Mouse (Mus musculus) stomach, embryonic 14.5 days (tissue): ENCODE data around the gene Purb. TPM values are rescaled to one million over a fixed set of nuclear protein-coding genes. Genes with fewer than 3 reads are reported as not detected.
"Not testable (repeated sequence)": the region's sequence is repeated elsewhere in the genome, so short reads cannot be mapped to it uniquely, and the experiment has no call there.

Source experiments
- ATAC-seq: fragments of 200-750 bp; cut with Nextera tagmentation; 2 replicates; pipeline ENCODE4 v1.8.0; 2017; ENCODE audit warnings: low read depth, moderate TSS enrichment; ENCODE audit not compliant: insufficient number of reproducible peaks, insufficient read depth, low FRiP score
- H3K27ac ChIP-seq: fragments of 300-500 bp; sonication (generic); 2 replicates; pipeline ENCODE4 v1.5.1; 2014; ENCODE audit warnings: mild to moderate bottlenecking, low read length, moderate library complexity, mixed read lengths
- H3K27me3 ChIP-seq: fragments of 300-500 bp; sonication (generic); 2 replicates; pipeline ENCODE4 v1.6.1; 2014; ENCODE audit warnings: low read length, control low read depth, mixed read lengths; ENCODE audit not compliant: control insufficient read depth, insufficient read depth
- H3K36me3 ChIP-seq: fragments of 300-500 bp; sonication (generic); 2 replicates; pipeline ENCODE4 v1.6.1; 2014; ENCODE audit warnings: mild to moderate bottlenecking, control low read depth, low read length, moderate library complexity, mixed read lengths; ENCODE audit not compliant: control insufficient read depth, insufficient read depth
- H3K4me1 ChIP-seq: fragments of 300-500 bp; sonication (generic); 2 replicates; pipeline ENCODE4 v1.6.1; 2014; ENCODE audit warnings: low read length, control low read depth, mixed read lengths; ENCODE audit not compliant: control insufficient read depth, insufficient read depth
- H3K4me2 ChIP-seq: fragments of 300-500 bp; sonication (generic); replicated peaks from 2 replicates; pipeline ENCODE4 v1.6.1; 2014; ENCODE audit warnings: low read depth, low read length, control low read depth
- H3K4me3 ChIP-seq: fragments of 300-500 bp; sonication (generic); 2 replicates; pipeline ENCODE4 v1.5.1; 2014; ENCODE audit warnings: low read depth, low read length, control low read depth
- H3K9ac ChIP-seq: fragments of 300-500 bp; sonication (generic); replicated peaks from 2 replicates; pipeline ENCODE4 v1.6.1; 2014; ENCODE audit warnings: low read depth, mild to moderate bottlenecking, control low read depth, low read length, moderate library complexity, mixed read lengths
- H3K9me3 ChIP-seq: fragments of 300-500 bp; sonication (generic); 2 replicates; pipeline ENCODE4 v1.6.1; 2016; ENCODE audit warnings: low read depth, low read length, control low read depth; ENCODE audit not compliant: control insufficient read depth
- WGBS: fragments of 180-500 bp; shearing (Covaris S2); extraction: QIAGEN DNeasy Blood & Tissue Kit; methylation state at CpG from one replicate; pipeline ENCODE4 v1.1.7; 2014; 5-methylcytosine and 5-hydroxymethylcytosine counted together
- polyA plus RNA-seq: library from polyadenylated mRNA; unstranded; fragments of >200 nt; fragmentation: Nextera tagmentation; extraction: Ambion mirVana; gene quantifications from 2 replicates; pipeline ENCODE4 v1.2.1, GENCODE M21; 2014

The Purb gene
- polyA plus RNA-seq, 1 experiment from 2014 or later, result 34.6 TPM

DNA sequence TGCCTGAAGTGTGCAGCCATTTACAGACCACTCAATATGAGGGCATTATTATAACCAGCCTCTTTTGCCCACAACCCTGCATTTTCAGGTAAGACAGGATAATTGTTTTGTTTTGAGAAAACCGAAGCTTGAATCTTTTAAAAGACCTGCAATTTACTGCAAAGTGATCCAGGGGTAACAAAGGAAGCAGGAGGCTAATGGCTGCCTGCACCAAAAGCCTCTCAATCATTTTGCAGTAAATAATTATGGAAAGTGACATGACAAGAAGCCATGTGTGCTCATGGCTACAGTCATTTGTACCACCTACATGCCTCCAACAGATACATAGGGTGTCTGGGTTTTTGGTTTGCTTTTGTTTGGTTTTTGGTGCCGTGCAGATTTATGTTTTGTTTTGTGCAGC is 4.7 kb downstream of the Purb start:
- H3K27ac ChIP-seq, result no peak overlapping the region

GRCm38 (mm10) chr11:6468541-6468940 is 7.2 kb downstream of the Purb start:
- Histone ChIP-seq H3K9me3 (no peaks in the 10 kb centered on the region), H3K4me2 (no peak overlapping the region), H3K36me3 (peaks cover 11% of the 10 kb centered on the region; the same call in 1 of the 2 replicates), H3K27me3 (no peaks in the 10 kb centered on the region), H3K9ac (no peak overlapping the region), H3K4me3 (no peak overlapping the region), H3K27ac (no peak overlapping the region), H3K4me1 (peaks cover 24% of the 10 kb centered on the region)
- ATAC-seq, result no peak
- 78% methylated on average over 2 of the region's 2 CpGs for WGBS

More for the DNA sequence above, 4.7 kb downstream of the Purb start:
- Histone ChIP-seq H3K4me1 (peaks cover 30% of the 10 kb centered on the region), H3K36me3 (peaks cover 9% of the 10 kb centered on the region; the same call in 1 of the 2 replicates), H3K4me2 (peak overlapping the region; percentile 77), H3K4me3 (peak overlapping the region; percentile 96), H3K27me3 (no peaks in the 10 kb centered on the region), H3K9ac (no peak overlapping the region), H3K9me3 (no peaks in the 10 kb centered on the region)
- WGBS, result 42% methylated on average over 2 of the region's 2 CpGs
- no peak for ATAC-seq

DNA sequence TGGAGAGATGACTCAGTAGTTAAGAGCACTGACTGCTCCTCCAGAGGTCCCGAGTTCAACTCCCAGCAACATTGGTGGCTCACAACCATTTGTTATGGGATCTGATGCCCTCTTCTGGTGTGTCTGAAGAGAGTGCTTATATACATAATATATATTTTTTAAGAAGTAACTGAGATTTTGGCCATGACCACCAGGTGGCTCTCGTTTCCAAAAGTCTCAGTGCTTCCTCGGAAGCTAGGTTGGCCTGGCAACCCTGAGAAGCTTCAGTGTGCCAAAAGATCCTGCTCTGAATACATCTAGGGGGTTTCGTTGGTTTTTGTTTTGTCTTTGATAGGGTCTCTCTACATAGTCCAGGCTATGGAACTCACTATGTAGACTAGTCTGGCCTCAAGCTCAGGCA is 10.6 kb downstream of the Purb start:
- WGBS, result 26% methylated on average over 4 of the region's 4 CpGs
- Histone ChIP-seq H3K9ac (no peak overlapping the region), H3K27me3 (no peaks in the 10 kb centered on the region), H3K4me1 (peaks cover 4% of the 10 kb centered on the region), H3K27ac (no peak overlapping the region), H3K4me2 (no peak overlapping the region), H3K9me3 (no peaks in the 10 kb centered on the region), H3K36me3 (peaks cover 11% of the 10 kb centered on the region; the same call in 1 of the 2 replicates), H3K4me3 (no peak overlapping the region)
- ATAC-seq, result no peak

DNA sequence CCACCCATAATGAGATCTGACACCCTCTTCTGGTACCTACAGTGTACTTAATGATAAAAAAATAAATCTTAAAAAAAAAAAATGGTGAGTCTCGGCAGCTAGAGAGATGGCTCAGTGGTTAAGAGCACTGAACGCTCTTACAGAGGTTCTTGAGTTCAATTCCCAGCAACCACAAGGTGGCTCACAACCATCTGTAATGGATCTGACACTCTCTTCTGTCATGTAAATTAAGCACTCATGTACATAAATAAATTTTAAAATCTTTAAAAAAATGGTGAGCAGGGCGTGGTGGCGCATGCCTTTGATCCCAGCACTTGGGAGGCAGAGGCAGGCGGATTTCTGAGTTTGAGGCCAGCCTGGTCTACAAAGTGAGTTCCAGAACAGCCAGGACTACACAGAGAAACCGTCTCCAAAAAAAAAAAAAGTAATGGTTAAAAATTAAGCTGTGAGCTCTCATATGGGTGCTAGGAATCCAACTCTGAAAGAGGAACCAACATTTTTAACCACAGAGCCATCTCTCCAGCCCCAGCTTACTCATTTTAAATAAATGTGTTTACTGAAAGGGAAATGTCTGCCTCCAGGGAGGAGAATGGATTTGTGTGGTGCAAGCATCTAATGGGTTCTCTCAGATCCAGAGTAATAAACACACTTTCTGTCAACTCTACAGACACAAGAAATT is 12.4 kb downstream of the Purb start:
- Histone ChIP-seq H3K27me3 (no peaks in the 10 kb centered on the region), H3K4me1 (no peaks in the 10 kb centered on the region), H3K9ac (no peak overlapping the region), H3K9me3 (no peaks in the 10 kb centered on the region), H3K4me2 (no peak overlapping the region), H3K4me3 (no peak overlapping the region), H3K36me3 (peaks cover 11% of the 10 kb centered on the region; the same call in 1 of the 2 replicates), H3K27ac (no peak overlapping the region)
- no peak for ATAC-seq
- WGBS, result 85% methylated on average over 6 of the region's 6 CpGs

DNA sequence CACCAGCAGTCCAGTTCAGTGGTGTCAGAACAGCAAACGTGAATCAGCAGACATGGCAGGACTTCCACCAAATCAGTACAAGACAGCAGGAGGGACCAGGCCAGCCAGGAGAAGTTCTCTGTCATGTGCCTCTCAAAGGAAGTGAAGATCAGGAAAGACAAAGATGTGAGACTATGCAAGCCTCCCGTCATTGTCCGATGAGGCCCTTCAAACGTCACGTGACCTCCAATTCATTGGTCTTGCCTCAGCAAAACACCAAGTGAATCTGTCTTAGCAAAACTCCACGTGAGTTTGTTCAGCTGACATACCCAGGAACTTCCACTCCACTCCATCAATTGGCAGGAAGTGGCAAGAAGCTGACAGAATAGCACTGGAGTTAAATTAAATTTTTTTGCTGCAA is 19.6 kb downstream of the Purb start:
- Histone ChIP-seq H3K4me3 (no peak overlapping the region), H3K9ac (no peak overlapping the region), H3K4me2 (no peak overlapping the region), H3K36me3 (no peaks in the 10 kb centered on the region), H3K27me3 (no peaks in the 10 kb centered on the region), H3K4me1 (no peaks in the 10 kb centered on the region), H3K27ac (no peak overlapping the region), H3K9me3 (no peaks in the 10 kb centered on the region)
- 80% methylated on average over 6 of the region's 6 CpGs for WGBS
- no peak for ATAC-seq

DNA sequence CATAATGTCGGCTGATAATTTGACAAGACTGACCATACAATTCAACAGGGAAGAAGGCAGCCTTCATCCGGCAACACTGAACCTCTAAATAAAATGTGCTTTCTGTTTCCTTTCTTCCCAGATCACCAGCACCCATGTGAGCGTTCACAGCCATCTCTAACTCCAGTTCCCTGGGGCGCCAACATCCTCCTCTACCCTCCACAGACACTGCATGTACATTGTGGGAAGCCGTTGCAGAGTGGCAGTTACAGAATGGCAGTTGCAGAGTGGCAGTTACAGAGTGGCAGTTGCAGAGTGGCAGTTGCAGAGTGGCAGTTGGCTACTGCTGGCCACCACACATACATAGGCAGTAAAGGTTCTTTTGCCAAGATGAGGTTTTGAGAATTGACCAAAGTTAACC is 27.6 kb downstream of the Purb start:
- not testable (repeated sequence) for H3K9me3 ChIP-seq, H3K9ac ChIP-seq, H3K4me2 ChIP-seq, ATAC-seq, H3K4me3 ChIP-seq, H3K27ac ChIP-seq, H3K4me1 ChIP-seq, H3K36me3 ChIP-seq, H3K27me3 ChIP-seq
- WGBS, result 98% methylated on average over 5 of the region's 5 CpGs

DNA sequence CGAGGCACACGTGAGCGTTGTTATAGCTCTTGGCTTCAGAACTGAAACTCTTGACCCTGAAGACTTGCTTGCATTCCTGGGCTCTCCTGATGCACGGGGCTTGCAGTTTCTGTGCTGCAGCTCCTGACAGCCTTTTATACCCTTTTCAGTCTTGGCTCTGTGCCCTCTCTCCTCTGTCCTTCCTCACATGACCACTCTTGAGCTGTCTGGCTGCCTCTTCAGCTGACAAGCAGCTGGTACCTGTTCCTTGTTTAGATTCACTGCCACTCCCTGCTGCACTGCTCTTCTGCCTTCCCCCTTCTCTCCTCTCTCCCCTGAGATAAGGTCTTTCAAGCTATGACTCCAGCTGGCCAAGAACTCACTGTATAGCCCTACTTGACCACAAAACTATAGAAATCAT is 28.2 kb downstream of the Purb start:
- H3K9me3 ChIP-seq, result no peaks in the 10 kb centered on the region
- no peak overlapping the region for H3K4me2 ChIP-seq
- H3K4me1 ChIP-seq, result peaks cover 6% of the 10 kb centered on the region
- no peaks in the 10 kb centered on the region for H3K36me3 ChIP-seq
- H3K27ac ChIP-seq, result no peak overlapping the region
- WGBS, result 67% methylated on average over 4 of the region's 4 CpGs
- no peak overlapping the region for H3K4me3 ChIP-seq
- no peaks in the 10 kb centered on the region for H3K27me3 ChIP-seq
- H3K9ac ChIP-seq, result no peak overlapping the region
- no peak for ATAC-seq

DNA sequence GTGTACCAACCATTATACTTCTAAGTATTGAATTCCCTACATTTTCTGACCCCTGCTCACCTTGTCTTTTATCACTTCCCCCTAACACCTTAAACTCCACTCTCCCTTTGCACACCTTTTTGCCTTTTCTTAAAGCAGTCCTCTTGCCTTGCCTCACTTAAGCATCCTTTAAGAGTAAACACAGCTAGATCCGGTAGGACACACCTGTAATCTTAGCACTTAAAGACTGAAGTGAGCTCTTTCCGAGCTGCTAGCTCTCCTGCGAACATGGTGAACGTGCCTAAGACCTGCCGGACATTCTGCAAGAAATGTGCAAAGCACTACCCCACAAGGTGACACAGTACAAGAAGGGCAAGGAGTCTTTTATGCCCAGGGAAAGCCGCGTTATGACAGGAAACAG is 29.8 kb downstream of the Purb start:
- H3K4me2 ChIP-seq, result no peak overlapping the region
- H3K27ac ChIP-seq, result no peak overlapping the region
- no peaks in the 10 kb centered on the region for H3K36me3 ChIP-seq
- no peaks in the 10 kb centered on the region for H3K9me3 ChIP-seq
- 87% methylated on average over 7 of the region's 7 CpGs for WGBS
- no peak overlapping the region for H3K4me3 ChIP-seq
- ATAC-seq, result no peak
- H3K27me3 ChIP-seq, result no peaks in the 10 kb centered on the region
- H3K4me1 ChIP-seq, result peaks cover 6% of the 10 kb centered on the region
- no peak overlapping the region for H3K9ac ChIP-seq

DNA sequence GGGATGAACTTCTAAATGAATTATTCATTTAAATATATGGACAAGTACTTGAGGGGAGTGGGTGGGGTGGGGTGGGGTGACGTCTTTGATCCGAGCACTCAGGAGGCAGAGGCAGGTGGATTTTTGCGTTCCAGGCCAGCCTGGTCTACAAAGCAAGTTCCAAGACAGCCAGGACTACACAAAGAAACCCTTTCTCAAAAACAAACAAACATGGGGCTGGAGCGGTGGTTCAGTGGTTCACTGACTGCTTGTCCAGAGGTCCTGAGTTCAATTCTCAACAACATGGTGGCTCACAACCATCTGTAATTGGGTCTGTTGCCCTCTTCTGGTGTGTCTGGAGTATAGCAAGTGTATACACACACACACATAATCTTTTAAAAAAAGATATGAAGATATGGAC is 30.3 kb downstream of the Purb start:
- no peaks in the 10 kb centered on the region for H3K27me3 ChIP-seq
- H3K27ac ChIP-seq, result no peak overlapping the region
- no peak overlapping the region for H3K9ac ChIP-seq
- no peak for ATAC-seq
- WGBS, result 76% methylated on average over 4 of the region's 4 CpGs
- H3K4me1 ChIP-seq, result peaks cover 6% of the 10 kb centered on the region
- no peaks in the 10 kb centered on the region for H3K36me3 ChIP-seq
- no peak overlapping the region for H3K4me2 ChIP-seq
- H3K4me3 ChIP-seq, result no peak overlapping the region
- H3K9me3 ChIP-seq, result no peaks in the 10 kb centered on the region
